Mouse (Mus musculus): ENCODE measurements around the gene Pnmal1. TPM values are rescaled to one million over a fixed set of nuclear protein-coding genes. Genes with fewer than 3 reads are reported as not detected.

Pnmal1 gene
- polyA plus RNA-seq, 1 experiment from 2014 or later = 37.0 TPM

DNA sequence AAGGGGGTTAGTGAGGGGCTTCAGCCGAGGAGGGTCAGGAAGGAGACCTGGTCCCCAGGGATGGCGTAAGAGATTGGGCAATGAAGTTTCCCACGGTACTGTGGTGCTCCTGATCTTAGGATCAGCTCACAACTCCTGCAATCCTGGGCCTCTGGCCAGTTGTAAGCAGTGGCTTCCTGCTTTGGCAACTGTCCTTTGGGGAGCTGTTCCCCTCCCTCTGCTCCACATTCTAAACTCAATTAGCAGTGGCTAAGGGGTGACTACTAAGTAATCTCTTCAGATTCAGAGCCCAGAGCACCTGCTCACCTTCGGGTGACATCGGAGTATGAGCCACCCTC, 50.5 kb downstream of the Pnmal1 start:
- H3K4me1 ChIP-seq = no peaks in the 10 kb centered on the region
- no peak overlapping the region for H3K9ac ChIP-seq
- H3K36me3 ChIP-seq (ENCODE audit: poor library complexity, severe bottlenecking) = peaks cover 100% of the 10 kb centered on the region
- no peak overlapping the region for H3K4me2 ChIP-seq
- no peak overlapping the region for H3K4me3 ChIP-seq
- no peaks in the 10 kb centered on the region for H3K27me3 ChIP-seq
- H3K27ac ChIP-seq = no peak overlapping the region
- ATAC-seq = no peak
- no peaks in the 10 kb centered on the region for H3K9me3 ChIP-seq (replicated peaks)
- 94% methylated on average over 5 of the region's 5 CpGs for WGBS

GRCm38 (mm10) chr7:17011909-17012590, 52.6 kb downstream of the Pnmal1 start:
- Histone ChIP-seq H3K9ac (no peak overlapping the region), H3K27ac (no peak overlapping the region), H3K27me3 (no peaks in the 10 kb centered on the region), H3K9me3 (replicated peaks) (no peaks in the 10 kb centered on the region), H3K36me3 (ENCODE audit: poor library complexity, severe bottlenecking) (peaks cover 99% of the 10 kb centered on the region), H3K4me2 (no peak overlapping the region), H3K4me3 (no peak overlapping the region), H3K4me1 (peaks cover 4% of the 10 kb centered on the region)
- ATAC-seq = no peak
- WGBS = 95% methylated on average over 7 of the region's 7 CpGs

Other genes with a start within 250 kb of the Pnmal1 start
- gene Ceacam9, start 237.8 kb upstream of the Pnmal1 start, polyA plus RNA-seq (2015; fragmentation: Nextera tagmentation; extraction: Ambion mirVana) = not detected in 2 replicates
- gene Ap2s1, start 221.3 kb upstream of the Pnmal1 start, polyA plus RNA-seq (2015; fragmentation: Nextera tagmentation; extraction: Ambion mirVana) = 328 and 333 TPM in 2 replicates
- gene Slc1a5, start 178.3 kb upstream of the Pnmal1 start, polyA plus RNA-seq (2015; fragmentation: Nextera tagmentation; extraction: Ambion mirVana) = 16.0 and 17.1 TPM in 2 replicates
- 147 and 164 TPM in 2 replicates for gene Strn4, start 143.8 kb upstream of the Pnmal1 start, polyA plus RNA-seq (2015; fragmentation: Nextera tagmentation; extraction: Ambion mirVana)
- 24.0 and 28.0 TPM in 2 replicates for gene Fkrp, start 142.9 kb upstream of the Pnmal1 start, polyA plus RNA-seq (2015; fragmentation: Nextera tagmentation; extraction: Ambion mirVana)
- gene Prkd2, start 116.8 kb upstream of the Pnmal1 start, polyA plus RNA-seq (2015; fragmentation: Nextera tagmentation; extraction: Ambion mirVana) = 7.7 and 8.3 TPM in 2 replicates
- 2.0 and 2.3 TPM in 2 replicates for gene Dact3, start 84.4 kb upstream of the Pnmal1 start, polyA plus RNA-seq (2015; fragmentation: Nextera tagmentation; extraction: Ambion mirVana)
- gene Gng8, start 67.9 kb upstream of the Pnmal1 start, polyA plus RNA-seq (2015; fragmentation: Nextera tagmentation; extraction: Ambion mirVana) = 9.2 and 18.2 TPM in 2 replicates
- 0.14 and 0.37 TPM in 2 replicates for gene Ptgir, start 53.2 kb upstream of the Pnmal1 start, polyA plus RNA-seq (2015; fragmentation: Nextera tagmentation; extraction: Ambion mirVana)
- gene Calm3, start 35.6 kb upstream of the Pnmal1 start, polyA plus RNA-seq (2015; fragmentation: Nextera tagmentation; extraction: Ambion mirVana) = 271 and 296 TPM in 2 replicates
- 59.5 and 78.0 TPM in 2 replicates for gene Pnmal2, start 15.0 kb upstream of the Pnmal1 start, polyA plus RNA-seq (2015; fragmentation: Nextera tagmentation; extraction: Ambion mirVana)
- 2.5 and 3.0 TPM in 2 replicates for gene Gm42372, start 23.4 kb downstream of the Pnmal1 start, polyA plus RNA-seq (2015; fragmentation: Nextera tagmentation; extraction: Ambion mirVana)
- 6.0 and 8.6 TPM in 2 replicates for gene Ccdc8, start 33.0 kb downstream of the Pnmal1 start, polyA plus RNA-seq (2015; fragmentation: Nextera tagmentation; extraction: Ambion mirVana)
- gene Ppp5c, start 68.2 kb downstream of the Pnmal1 start, polyA plus RNA-seq (2015; fragmentation: Nextera tagmentation; extraction: Ambion mirVana) = 103 and 113 TPM in 2 replicates
- 4.7 and 5.8 TPM in 2 replicates for gene Hif3a, start 102.7 kb downstream of the Pnmal1 start, polyA plus RNA-seq (2015; fragmentation: Nextera tagmentation; extraction: Ambion mirVana)
- gene Psg16, start 114.4 kb downstream of the Pnmal1 start, polyA plus RNA-seq (2015; fragmentation: Nextera tagmentation; extraction: Ambion mirVana) = 0.53 and 1.3 TPM in 2 replicates
- gene Ceacam3, start 190.6 kb downstream of the Pnmal1 start, polyA plus RNA-seq (2015; fragmentation: Nextera tagmentation; extraction: Ambion mirVana) = not detected in 2 replicates
- not detected in 2 replicates for gene Psg29, start 243.8 kb downstream of the Pnmal1 start, polyA plus RNA-seq (2015; fragmentation: Nextera tagmentation; extraction: Ambion mirVana)